Mouse (Mus musculus): ENCODE data around the gene Moap1. TPM values are rescaled to one million over a fixed set of nuclear protein-coding genes. Genes with fewer than 3 reads are reported as not detected.

The Moap1 gene
- polyA plus RNA-seq, 1 experiment from 2014 or later = 21.1 TPM

DNA sequence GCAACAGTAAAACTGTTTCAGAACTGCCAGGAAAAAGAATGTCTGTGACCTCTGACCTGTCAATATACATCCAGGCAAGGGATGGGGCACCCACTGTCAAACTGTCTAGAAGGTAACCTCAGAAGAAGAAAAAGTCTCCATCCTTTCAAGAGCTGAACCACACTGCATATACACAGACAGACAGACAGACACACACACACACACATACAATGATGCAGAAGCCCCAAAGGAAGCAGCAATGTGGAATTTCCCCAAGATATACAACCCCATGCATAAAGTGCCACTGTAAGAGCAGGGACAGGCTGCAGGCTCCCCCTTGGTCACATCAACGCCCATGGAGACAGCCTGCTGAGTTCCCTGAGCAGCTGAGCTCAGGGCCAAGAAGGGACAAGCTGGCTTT, 44.3 kb downstream of the Moap1 start:
- peaks cover 15% of the 10 kb centered on the region for H3K4me1 ChIP-seq (ENCODE audit: control insufficient read depth, insufficient read depth, low read length)
- H3K36me3 ChIP-seq (ENCODE audit: control insufficient read depth, insufficient read depth, low read length) = no peaks in the 10 kb centered on the region
- H3K27ac ChIP-seq (ENCODE audit: low read depth, low read length) = no peak overlapping the region
- no peaks in the 10 kb centered on the region for H3K9me3 ChIP-seq (replicated peaks; ENCODE audit: control insufficient read depth, low read length)
- ATAC-seq (replicated peaks; ENCODE audit: insufficient number of reproducible peaks, low FRiP score, low TSS enrichment) = no peak
- WGBS (ENCODE audit: insufficient replicate concordance) = 31% methylated on average over 1 of the region's 1 CpGs
- H3K4me3 ChIP-seq (ENCODE audit: low read depth, low read length) = no peak overlapping the region
- H3K27me3 ChIP-seq (ENCODE audit: control insufficient read depth, insufficient read depth, low read length) = peaks cover 7% of the 10 kb centered on the region
- H3K4me2 ChIP-seq = no peak overlapping the region
- H3K9ac ChIP-seq (ENCODE audit: low read depth, low read length) = no peak overlapping the region

- peaks cover 12% of the 10 kb centered on the region for H3K4me1 ChIP-seq (ENCODE audit: control insufficient read depth, insufficient read depth, low read length)
- H3K9me3 ChIP-seq (replicated peaks; ENCODE audit: control insufficient read depth, low read length) = no peaks in the 10 kb centered on the region
- H3K4me3 ChIP-seq (ENCODE audit: low read depth, low read length) = no peak overlapping the region
- 38% methylated on average over 1 of the region's 1 CpGs for WGBS (ENCODE audit: insufficient replicate concordance)
- no peak for ATAC-seq (replicated peaks; ENCODE audit: insufficient number of reproducible peaks, low FRiP score, low TSS enrichment)
- no peak overlapping the region for H3K4me2 ChIP-seq
- no peak overlapping the region for H3K9ac ChIP-seq (ENCODE audit: low read depth, low read length)
- peaks cover under 1% of the 10 kb centered on the region for H3K27me3 ChIP-seq (ENCODE audit: control insufficient read depth, insufficient read depth, low read length)
- no peak overlapping the region for H3K27ac ChIP-seq (ENCODE audit: low read depth, low read length)
- H3K36me3 ChIP-seq (ENCODE audit: control insufficient read depth, insufficient read depth, low read length) = no peaks in the 10 kb centered on the region
Measured at GRCm38 (mm10) chr12:102698089-102698684, 45.3 kb downstream of the Moap1 start.

DNA sequence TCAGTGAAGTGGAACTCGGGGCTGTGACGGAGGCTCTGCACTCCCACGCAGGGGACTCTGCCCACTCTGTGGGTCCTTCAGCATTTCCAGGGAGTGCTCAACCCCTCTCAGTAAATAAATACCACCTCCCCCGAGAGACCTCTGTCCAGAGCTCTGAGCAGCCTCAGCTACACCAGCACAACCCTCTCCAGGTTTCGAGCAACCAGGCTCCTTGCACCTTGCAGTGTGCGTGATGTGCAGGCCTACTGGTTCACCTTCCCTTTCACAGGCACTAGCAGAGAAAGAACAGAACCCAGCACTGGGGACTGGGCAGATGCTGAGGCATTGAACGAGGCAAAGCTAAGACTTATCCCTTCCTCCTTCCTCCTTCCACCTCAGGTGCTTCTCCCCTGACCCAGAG, 46.1 kb downstream of the Moap1 start:
- no peak for ATAC-seq (replicated peaks; ENCODE audit: insufficient number of reproducible peaks, low FRiP score, low TSS enrichment)
- whole genome bisulfite sequencing (ENCODE audit: insufficient replicate concordance) = 71% methylated on average over 7 of the region's 7 CpGs
- H3K27me3 ChIP-seq (ENCODE audit: control insufficient read depth, insufficient read depth, low read length) = no peaks in the 10 kb centered on the region
- peaks cover 6% of the 10 kb centered on the region for H3K4me1 ChIP-seq (ENCODE audit: control insufficient read depth, insufficient read depth, low read length)
- no peak overlapping the region for H3K4me3 ChIP-seq (ENCODE audit: low read depth, low read length)
- H3K4me2 ChIP-seq = no peak overlapping the region
- H3K27ac ChIP-seq (ENCODE audit: low read depth, low read length) = no peak overlapping the region
- no peaks in the 10 kb centered on the region for H3K36me3 ChIP-seq (ENCODE audit: control insufficient read depth, insufficient read depth, low read length)
- H3K9ac ChIP-seq (ENCODE audit: low read depth, low read length) = no peak overlapping the region
- H3K9me3 ChIP-seq (replicated peaks; ENCODE audit: control insufficient read depth, low read length) = no peaks in the 10 kb centered on the region

- H3K36me3 ChIP-seq (ENCODE audit: control insufficient read depth, insufficient read depth, low read length) = no peaks in the 10 kb centered on the region
- WGBS (ENCODE audit: insufficient replicate concordance) = 77% methylated on average over 14 of the region's 14 CpGs
- H3K9me3 ChIP-seq (replicated peaks; ENCODE audit: control insufficient read depth, low read length) = no peaks in the 10 kb centered on the region
- no peaks in the 10 kb centered on the region for H3K27me3 ChIP-seq (ENCODE audit: control insufficient read depth, insufficient read depth, low read length)
- H3K4me1 ChIP-seq (ENCODE audit: control insufficient read depth, insufficient read depth, low read length) = peaks cover 6% of the 10 kb centered on the region
- no peak overlapping the region; the same call in 1 of the 2 replicates for H3K27ac ChIP-seq (ENCODE audit: low read depth, low read length)
- H3K9ac ChIP-seq (ENCODE audit: low read depth, low read length) = no peak overlapping the region
- H3K4me3 ChIP-seq (ENCODE audit: low read depth, low read length) = no peak overlapping the region
- H3K4me2 ChIP-seq = no peak overlapping the region
- no peak for ATAC-seq (replicated peaks; ENCODE audit: insufficient number of reproducible peaks, low FRiP score, low TSS enrichment)
Measured at GRCm38 (mm10) chr12:102696635-102697354, 46.7 kb downstream of the Moap1 start.

GRCm38 (mm10) chr12:102695369-102696239, 47.9 kb downstream of the Moap1 start:
- Histone ChIP-seq H3K27me3 (ENCODE audit: control insufficient read depth, insufficient read depth, low read length) (no peaks in the 10 kb centered on the region), H3K4me1 (ENCODE audit: control insufficient read depth, insufficient read depth, low read length) (peaks cover 6% of the 10 kb centered on the region), H3K27ac (ENCODE audit: low read depth, low read length) (no peak overlapping the region), H3K9me3 (replicated peaks; ENCODE audit: control insufficient read depth, low read length) (no peaks in the 10 kb centered on the region), H3K4me3 (ENCODE audit: low read depth, low read length) (no peak overlapping the region), H3K36me3 (ENCODE audit: control insufficient read depth, insufficient read depth, low read length) (no peaks in the 10 kb centered on the region), H3K4me2 (no peak overlapping the region), H3K9ac (ENCODE audit: low read depth, low read length) (no peak overlapping the region)
- no peak for ATAC-seq (replicated peaks; ENCODE audit: insufficient number of reproducible peaks, low FRiP score, low TSS enrichment)
- WGBS (ENCODE audit: insufficient replicate concordance) = 73% methylated on average over 18 of the region's 18 CpGs

Other genes with a start within 250 kb of the Moap1 start
- 0.27 TPM in 1 of 2 replicates, not detected in the other for gene Chga, start 188.7 kb downstream of the Moap1 start, polyA plus RNA-seq (2014; fragmentation: Nextera tagmentation; extraction: Ambion mirVana)
- 3.2 and 3.5 TPM in 2 replicates for gene Itpk1, start 38.7 kb downstream of the Moap1 start, polyA plus RNA-seq (2014; fragmentation: Nextera tagmentation; extraction: Ambion mirVana)
- 7.4 and 7.9 TPM in 2 replicates for gene Tmem251, start 101 bp upstream of the Moap1 start, polyA plus RNA-seq (2014; fragmentation: Nextera tagmentation; extraction: Ambion mirVana)
- gene Gm28051, start 14.1 kb upstream of the Moap1 start, polyA plus RNA-seq (2014; fragmentation: Nextera tagmentation; extraction: Ambion mirVana) = not detected in 2 replicates
- gene Gon7, start 14.1 kb upstream of the Moap1 start, polyA plus RNA-seq (2014; fragmentation: Nextera tagmentation; extraction: Ambion mirVana) = 25.2 and 26.4 TPM in 2 replicates
- gene Ubr7, start 14.3 kb upstream of the Moap1 start, polyA plus RNA-seq (2014; fragmentation: Nextera tagmentation; extraction: Ambion mirVana) = 35.8 and 41.8 TPM in 2 replicates
- gene Gm20604, start 15.0 kb upstream of the Moap1 start, polyA plus RNA-seq (2014; fragmentation: Nextera tagmentation; extraction: Ambion mirVana) = 19.3 and 20.5 TPM in 2 replicates
- gene Btbd7, start 134.8 kb upstream of the Moap1 start, polyA plus RNA-seq (2014; fragmentation: Nextera tagmentation; extraction: Ambion mirVana) = 14.3 and 15.1 TPM in 2 replicates
- not detected in 2 replicates for gene Cox8c, start 155.7 kb upstream of the Moap1 start, polyA plus RNA-seq (2014; fragmentation: Nextera tagmentation; extraction: Ambion mirVana)
- 0.16 and 0.44 TPM in 2 replicates for gene Unc79, start 205.2 kb upstream of the Moap1 start, polyA plus RNA-seq (2014; fragmentation: Nextera tagmentation; extraction: Ambion mirVana)